Mouse (Mus musculus): ENCODE measurements around the gene Ptma.

GRCm38 (mm10) chr1:86569292-86569860 lies 42.9 kb downstream of the Ptma start:
- TF ChIP-seq CTCF (IDR thresholded peaks at IDR 0.05; ENCODE audit: low read depth) (no peak), EP300 (IDR thresholded peaks at IDR 0.05; ENCODE audit: low read depth) (no peak)
